Comparison of ENCODE assay signal across 29 mouse cellular contexts in genomic region chr2:64059477-64059876, GRCm38 (mm10). TPM values are rescaled to one million over a fixed set of nuclear protein-coding genes. Genes with fewer than 3 reads are reported as not detected.
DNase-seq lines count a peak whose midpoint lies in the region; ATAC-seq lines count a peak whose summit lies in the region.
"Had no signal": no experiment of that assay in that cellular context is flagged by ENCODE, and none has a peak within 500 bp of the region (broad histone marks: within the 10 kb centered on the region; RNA-seq: fewer than 3 reads in every experiment).

No protein-coding gene starts in this region.

- 64% methylated on average over 5 of the region's 5 CpGs for WGBS in heart, embryonic 15.5 days
- 88% methylated on average over 5 of the region's 5 CpGs for WGBS in kidney, embryonic 14.5 days
- WGBS in liver, embryonic 16.5 days (ENCODE audit: insufficient replicate concordance) = 51% methylated on average over 5 of the region's 5 CpGs

- H3K4me3 ChIP-seq in heart, embryonic 15.5 days = no peak overlapping the region
- no peak overlapping the region for H3K4me3 ChIP-seq in kidney, embryonic 14.5 days (ENCODE audit: low read length)
- no peak overlapping the region for H3K4me3 ChIP-seq in liver, embryonic 16.5 days (ENCODE audit: low read depth, low read length)
- H3K4me3 ChIP-seq: forebrain, embryonic 10.5 days; hindbrain, embryonic 15.5 days; limb, embryonic 15.5 days; neural tube, embryonic 12.5 days had no signal

- intact Hi-C loops in heart, postnatal 36 days (cut with DNase I) = no loop called here

- H3K27ac ChIP-seq in heart, embryonic 15.5 days = peak overlapping the region; percentile 5; the same call in 1 of the 2 replicates
- no peak overlapping the region for H3K27ac ChIP-seq in kidney, embryonic 14.5 days (ENCODE audit: low read depth, low read length)
- peak overlapping the region; percentile 49; the same call in 1 of the 2 replicates for H3K27ac ChIP-seq in liver, embryonic 16.5 days (ENCODE audit: low read length)
- H3K27ac ChIP-seq: forebrain, embryonic 10.5 days; hindbrain, embryonic 15.5 days; limb, embryonic 15.5 days; neural tube, embryonic 12.5 days had no signal

- H3K4me1 ChIP-seq in heart, embryonic 15.5 days (replicated peaks) = peaks cover 26% of the 10 kb centered on the region
- no peaks in the 10 kb centered on the region for H3K4me1 ChIP-seq in kidney, embryonic 14.5 days (ENCODE audit: control insufficient read depth, insufficient read depth, low read length)
- H3K4me1 ChIP-seq in liver, embryonic 16.5 days (ENCODE audit: control insufficient read depth, low read depth, low read length) = no peaks in the 10 kb centered on the region; the same call in 1 of the 2 replicates
- H3K4me1 ChIP-seq: hindbrain, embryonic 15.5 days; limb, embryonic 15.5 days; neural tube, embryonic 12.5 days had no signal

- no peaks in the 10 kb centered on the region for H3K36me3 ChIP-seq in heart, embryonic 15.5 days
- H3K36me3 ChIP-seq in kidney, embryonic 14.5 days (ENCODE audit: control insufficient read depth, insufficient read depth, low read length) = no peaks in the 10 kb centered on the region
- no peaks in the 10 kb centered on the region for H3K36me3 ChIP-seq in liver, embryonic 16.5 days (ENCODE audit: control insufficient read depth, insufficient read depth)
- H3K36me3 ChIP-seq: forebrain, embryonic 10.5 days; G1E; hindbrain, embryonic 15.5 days; limb, embryonic 15.5 days; neural tube, embryonic 12.5 days had no signal

- no peak for ATAC-seq in heart, embryonic 15.5 days (replicated peaks; ENCODE audit: insufficient number of reproducible peaks, insufficient read depth, low FRiP score, low read depth)
- no peak for ATAC-seq in kidney, embryonic 14.5 days (ENCODE audit: low FRiP score, low TSS enrichment)
- peak; percentile 79 for ATAC-seq in liver, embryonic 16.5 days (ENCODE audit: low read depth)
- ATAC-seq: forebrain, embryonic 16.5 days; Patski had no signal

- no peak overlapping the region for H3K9ac ChIP-seq in heart, embryonic 15.5 days
- H3K9ac ChIP-seq in kidney, embryonic 14.5 days (ENCODE audit: low read depth, low read length) = no peak overlapping the region
- H3K9ac ChIP-seq in liver, embryonic 16.5 days (ENCODE audit: low read depth, low read length) = no peak overlapping the region
- H3K9ac ChIP-seq: hindbrain, embryonic 15.5 days; limb, embryonic 15.5 days; neural tube, embryonic 12.5 days had no signal

- no peaks in the 10 kb centered on the region for H3K9me3 ChIP-seq in heart, embryonic 15.5 days (replicated peaks)
- no peaks in the 10 kb centered on the region for H3K9me3 ChIP-seq in kidney, embryonic 14.5 days (ENCODE audit: control insufficient read depth, low read length)
- H3K9me3 ChIP-seq in liver, embryonic 16.5 days (replicated peaks; ENCODE audit: control insufficient read depth, low read length) = no peaks in the 10 kb centered on the region
- H3K9me3 ChIP-seq: forebrain, embryonic 10.5 days; hindbrain, embryonic 15.5 days; limb, embryonic 15.5 days; neural tube, embryonic 12.5 days had no signal

- no peaks in the 10 kb centered on the region for H3K27me3 ChIP-seq in heart, embryonic 15.5 days
- no peaks in the 10 kb centered on the region for H3K27me3 ChIP-seq in kidney, embryonic 14.5 days (ENCODE audit: control insufficient read depth, insufficient read depth, low read length)
- no peaks in the 10 kb centered on the region for H3K27me3 ChIP-seq in liver, embryonic 16.5 days (ENCODE audit: control insufficient read depth, insufficient read depth, low read depth, low read length)
- H3K27me3 ChIP-seq: CH12.LX; hindbrain, embryonic 15.5 days; limb, embryonic 15.5 days; neural tube, embryonic 12.5 days had no signal

- no peak overlapping the region for H3K4me2 ChIP-seq in heart, embryonic 15.5 days
- no peak overlapping the region for H3K4me2 ChIP-seq in kidney, embryonic 14.5 days (replicated peaks; ENCODE audit: low read depth, low read length)
- H3K4me2 ChIP-seq in liver, embryonic 16.5 days (ENCODE audit: low read depth, low read length) = no peak overlapping the region
- H3K4me2 ChIP-seq: hindbrain, embryonic 15.5 days; limb, embryonic 15.5 days; neural tube, embryonic 12.5 days had no signal

- no peak for DNase-seq in heart, postnatal 36 days
- DNase-seq in kidney, adult 8-10 months = peak; percentile 52 to 61
- peak; percentile 22 for DNase-seq in lung, postnatal 25 days (ENCODE audit: low spot score)
- no peak for DNase-seq in lung, postnatal 4 days
- DNase-seq in right cerebral cortex, postnatal 36 days (ENCODE audit: low spot score in 2 of 2) = no peak
- DNase-seq: adrenal gland, postnatal 36 days; B cell, adult 2 months; cerebellum, adult 9-11 months; gastrocnemius, postnatal 14 days; left cerebral cortex, postnatal 4 days; lung, postnatal 14 days; midbrain, embryonic 14.5 days; retina, postnatal 1 day; right cerebral cortex, postnatal 4 days; thymus, postnatal 14 days had no signal

RNA-seq across cellular contexts. Expression of gene Fign, which starts 38.4 kb away (rescaled TPM):
- 7.2 and 8.1 TPM in 2 replicates for polyA plus RNA-seq in heart, embryonic 15.5 days (2015; fragmentation: Nextera tagmentation; extraction: Ambion mirVana)
- total RNA-seq in heart, postnatal 36 days (2021) = 10 to 100 TPM; 12.5 to 18.4 TPM
- polyA plus RNA-seq in kidney, embryonic 14.5 days (2014; fragmentation: Nextera tagmentation; extraction: Ambion mirVana) = 12.3 and 13.1 TPM in 2 replicates
- 1.8 and 2.8 TPM in 2 replicates for polyA plus RNA-seq in liver, embryonic 16.5 days (2015; fragmentation: Nextera tagmentation; extraction: Ambion mirVana)
- total RNA-seq: CH12.LX; common myeloid progenitor, adult 5-6 weeks; hematopoietic stem cell, adult 5-6 weeks; megakaryocyte-erythroid progenitor cell, adult 5-6 weeks had no signal
- polyA plus RNA-seq: G1E, Patski had no signal

Comparison
In these comparisons a context has a peak if more than half of its experiments do, and no peak if none do; other contexts are left out.
1. DNase-seq: peak in kidney, adult 8-10 months (2 of 2) and lung, postnatal 25 days (single experiment); none in heart, postnatal 36 days (0 of 2), lung, postnatal 4 days (0 of 2) and right cerebral cortex, postnatal 36 days (0 of 2).